Mouse (Mus musculus): ENCODE measurements around the gene Rnf182. TPM values are rescaled to one million over a fixed set of nuclear protein-coding genes. Genes with fewer than 3 reads are reported as not detected.

The Rnf182 gene
- polyA plus RNA-seq (2017; shearing (Covaris generic)) = not detected

DNA sequence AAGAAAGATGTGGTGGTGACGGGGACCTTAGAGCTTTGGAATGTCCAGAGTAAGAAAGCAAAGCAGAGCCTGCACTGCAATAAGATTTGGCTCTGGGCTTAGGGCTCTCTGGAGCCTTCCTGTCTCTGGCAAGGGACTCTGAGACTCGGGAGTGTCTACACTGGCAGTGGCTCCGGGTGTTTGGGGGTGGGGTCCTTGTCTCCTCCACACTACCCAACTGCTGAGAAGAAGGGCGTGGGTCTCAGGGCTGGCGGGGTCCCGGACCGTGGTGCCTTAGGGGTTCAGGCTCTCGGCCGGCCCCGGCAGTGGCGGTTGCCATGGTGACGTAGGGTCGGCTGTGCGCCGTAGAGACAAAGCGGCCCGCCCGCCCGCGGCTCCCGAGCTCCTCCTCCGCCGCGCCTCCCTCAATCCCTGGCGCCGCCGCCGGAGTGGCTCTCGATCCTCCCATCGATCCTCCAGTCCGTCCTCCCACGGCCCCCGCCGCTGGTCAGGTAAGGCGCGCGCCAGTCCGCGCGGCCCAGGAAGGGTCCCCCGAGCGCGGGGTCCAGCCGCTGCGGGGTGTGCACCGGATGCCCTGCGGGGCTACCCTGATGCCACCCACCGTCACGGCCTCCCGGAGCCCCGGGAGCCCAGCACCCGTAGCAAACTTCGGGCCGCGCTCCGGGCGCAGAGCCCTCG lies at the start of gene Rnf182:
Gene Rnf182 (plus strand): TSS at position 134 of the 678 bp plus-strand sequence.

Other genes with a start within 250 kb of the Rnf182 start
- gene Nol7, start 217.3 kb upstream of the Rnf182 start, polyA plus RNA-seq (2017; shearing (Covaris generic)) = 111 TPM
- 13.3 TPM for gene Ranbp9, start 134.4 kb upstream of the Rnf182 start, polyA plus RNA-seq (2017; shearing (Covaris generic))
- 7.5 TPM for gene Mcur1, start 55.5 kb upstream of the Rnf182 start, polyA plus RNA-seq (2017; shearing (Covaris generic))
- gene Cd83, start 169.1 kb downstream of the Rnf182 start, polyA plus RNA-seq (2017; shearing (Covaris generic)) = 256 TPM

All from activated CD4-positive, CD25-positive, alpha-beta regulatory T cell, adult 9 weeks (primary cell).